Mouse (Mus musculus) embryonic stem cell, embryonic (primary cell): Measurements from ENCODE around the gene Qpct.

Experiments
- CTCF ChIA-PET, 4 experiments: fragments of 300-600 bp in 2 of 4; fragments of 350-600 bp in 2 of 4; sonication (Branson Sonifier 250); formaldehyde crosslinking; loops; one replicate each; lab custom pipeline; 2022; ENCODE audit warnings: inconsistent platforms in 2 of 4; lab: Charles Lee
- POLR2A ChIA-PET, 4 experiments: fragments of 300-600 bp in 2 of 4; fragments of 350-600 bp in 2 of 4; sonication (Branson Sonifier 250); formaldehyde crosslinking; loops; one replicate each; lab custom pipeline; 2022; ENCODE audit warnings: antibody characterized with exemption in 4 of 4, inconsistent platforms in 1 of 4; lab: Charles Lee

The Qpct gene

GRCm38 (mm10) chr17:79133740-79134139, 82.0 kb downstream of the Qpct start:
- CTCF ChIA-PET: interaction anchor here in 1 of 4 experiments (1.0 kb wide), 1 partner anchor 23 kb away, joined by 3 read pairs; no protein-coding TSS in a partner anchor
- POLR2A ChIA-PET: interaction anchor here in 2 of 4 experiments (0.8 to 2.3 kb wide), 3 partner anchors 10 to 221 kb away, joined by 3 to 8 read pairs (median 3); no protein-coding TSS in a partner anchor

DNA sequence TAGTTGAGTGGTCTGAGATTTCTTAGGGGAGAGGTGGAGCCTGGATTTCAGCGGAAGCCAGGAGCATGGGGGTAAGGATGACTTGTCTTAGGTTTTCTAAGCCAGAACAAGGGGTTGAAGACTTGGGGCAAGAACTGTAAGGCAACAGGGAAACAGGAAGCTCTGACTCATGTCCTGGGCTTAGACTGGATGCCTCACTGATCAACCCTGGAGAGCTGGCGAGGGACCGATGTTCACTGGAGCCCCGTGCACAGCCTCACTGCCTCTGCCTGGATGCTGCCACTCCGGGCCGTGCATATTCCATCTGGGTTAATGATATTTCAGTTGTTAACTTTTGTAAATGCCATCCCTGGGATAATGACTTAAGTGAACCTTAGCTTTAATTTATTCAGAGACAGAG, 84.1 kb downstream of the Qpct start:
- CTCF ChIA-PET: interaction anchor here in 1 of 4 experiments (0.6 kb wide), 1 partner anchor 17 kb away, joined by 3 read pairs; no protein-coding TSS in a partner anchor
- POLR2A ChIA-PET: interaction anchor here in 1 of 4 experiments (0.6 to 2.3 kb wide), 7 partner anchors 10 to 734 kb away, joined by 3 to 8 read pairs (median 4); no protein-coding TSS in a partner anchor

GRCm38 (mm10) chr17:79136401-79136800, 84.7 kb downstream of the Qpct start:
- POLR2A ChIA-PET: interaction anchor here in 1 of 4 experiments (0.6 to 1.6 kb wide), 3 partner anchors 14 to 735 kb away, joined by 3 to 4 read pairs (median 3); no protein-coding TSS in a partner anchor
- CTCF ChIA-PET: no interaction called here
